In the genomic region with DNA sequence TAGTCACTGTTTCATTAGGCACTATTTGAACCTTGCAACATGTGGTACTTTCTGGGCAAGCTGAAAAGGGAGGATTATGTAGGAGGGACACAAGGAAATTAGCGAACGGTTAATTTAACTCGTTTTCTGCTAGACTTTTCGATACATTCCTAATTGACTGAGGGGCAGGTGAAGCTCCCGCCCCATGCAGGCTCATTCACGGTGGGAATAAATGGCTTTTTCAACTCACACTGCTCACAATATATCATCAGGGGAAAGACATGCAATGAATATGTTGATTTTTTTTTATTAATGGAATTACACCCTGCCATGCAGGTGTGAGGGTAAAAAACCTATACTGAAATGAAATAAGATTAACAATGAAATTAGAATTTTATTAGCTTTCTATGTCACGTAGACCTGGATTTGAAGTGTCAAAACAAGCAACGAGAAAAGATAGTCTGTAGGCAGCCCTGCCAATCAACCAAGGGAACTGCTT, we compare ENCODE assay signal across 15 mouse cellular contexts. TPM values are rescaled to one million over a fixed set of nuclear protein-coding genes. Genes with fewer than 3 reads are reported as not detected.
DNase-seq lines count a peak whose midpoint lies in the region; ATAC-seq and TF ChIP-seq lines count a peak whose summit lies in the region.
"Had no signal": no experiment of that assay in that cellular context is flagged by ENCODE, and none has a peak within 500 bp of the region (broad histone marks: within the 10 kb centered on the region; RNA-seq: fewer than 3 reads in every experiment).

No protein-coding gene starts in this region.

- 1% methylated on average over 8 of the region's 8 CpGs for WGBS in heart, embryonic 10.5 days
- WGBS in kidney, postnatal 0 days: 2% methylated on average over 8 of the region's 8 CpGs
- under 1% methylated on average over 8 of the region's 8 CpGs for WGBS in forebrain, embryonic 11.5 days

- no peak for TF ChIP-seq RAD21 in CH12.LX (IDR thresholded peaks at IDR 0.05; ENCODE audit: low read depth, low read length)

- H3K4me1 ChIP-seq in heart, embryonic 10.5 days: peaks cover 14% of the 10 kb centered on the region
- H3K4me1 ChIP-seq in kidney, postnatal 0 days (replicated peaks; ENCODE audit: insufficient read depth, low read length): no peaks in the 10 kb centered on the region
- peaks cover 2 to 4% of the 10 kb centered on the region in 2 experiments; a peak in 3 of 4 replicates for H3K4me1 ChIP-seq in CH12.LX (ENCODE audit: control insufficient read depth in 1 of 2, insufficient read depth in 2 of 2)
- peaks cover 26% of the 10 kb centered on the region for H3K4me1 ChIP-seq in forebrain, embryonic 11.5 days (replicated peaks; ENCODE audit: control insufficient read depth, insufficient read depth, low read length)

- H3K27ac ChIP-seq in heart, embryonic 10.5 days: no peak overlapping the region
- H3K27ac ChIP-seq in kidney, postnatal 0 days: no peak overlapping the region
- no peak overlapping the region for H3K27ac ChIP-seq in CH12.LX (ENCODE audit: insufficient read depth, low read depth)
- H3K27ac ChIP-seq in forebrain, embryonic 11.5 days (ENCODE audit: low read depth, low read length): peak overlapping the region; percentile 51

- in situ Hi-C loops in CH12.LX (cut with MboI; ENCODE audit: low pct_ligation_motif_present, low pct_unique_long_range_greater_than_20kb, low sequenced_read_pairs): no loop called here

- intact Hi-C loops in heart, postnatal 25 days (cut with DNase I): loop anchor here (5.0 kb wide), 1 partner anchor 122 kb away; no protein-coding TSS in a partner anchor

- no peak for DNase-seq in heart, embryonic 10.5 days (ENCODE audit: low spot score)
- no peak for DNase-seq in heart, postnatal 25 days (ENCODE audit: low spot score)
- no peak for DNase-seq in kidney, postnatal 0 days (ENCODE audit: low spot score)
- DNase-seq in kidney, postnatal 4 days: no peak
- DNase-seq in CH12.LX (ENCODE audit: extremely low read depth): no peak
- DNase-seq in forebrain, embryonic 11.5 days (ENCODE audit: low spot score): no peak
- DNase-seq in right cerebral cortex, postnatal 10 days (ENCODE audit: low spot score in 2 of 2): no peak
- DNase-seq: cerebellum, postnatal 36 days; liver, postnatal 0 days had no signal

- TF ChIP-seq POLR2A in CH12.LX (IDR thresholded peaks at IDR 0.05; ENCODE audit: low read depth, low read length): no peak

- H3K4me2 ChIP-seq in kidney, postnatal 0 days (ENCODE audit: low read length): peak overlapping the region; percentile 27; the same call in 1 of the 2 replicates
- H3K4me2 ChIP-seq in CH12.LX (ENCODE audit: insufficient read depth, low read depth, poor library complexity, severe bottlenecking): peak overlapping the region; percentile 89
- peak overlapping the region; percentile 47; the same call in 1 of the 2 replicates for H3K4me2 ChIP-seq in forebrain, embryonic 11.5 days (ENCODE audit: low read depth, low read length, severe bottlenecking)

- no peak for TF ChIP-seq EP300 in CH12.LX (IDR thresholded peaks at IDR 0.05; ENCODE audit: low read length)

- peaks cover 98% of the 10 kb centered on the region for H3K27me3 ChIP-seq in heart, embryonic 10.5 days (ENCODE audit: insufficient read depth, poor library complexity, severe bottlenecking)
- H3K27me3 ChIP-seq in kidney, postnatal 0 days (ENCODE audit: insufficient read depth, low read length): peaks cover 74% of the 10 kb centered on the region
- no peaks in the 10 kb centered on the region for H3K27me3 ChIP-seq in CH12.LX (replicated peaks)
- H3K27me3 ChIP-seq in forebrain, embryonic 11.5 days (ENCODE audit: control insufficient read depth, insufficient read depth, low read length): peaks cover 86% of the 10 kb centered on the region

- H3K4me3 ChIP-seq in heart, embryonic 10.5 days: 0 out of 2 replicates have a peak overlapping the region, but pooled peaks have one; percentile 31
- no peak overlapping the region for H3K4me3 ChIP-seq in kidney, postnatal 0 days (replicated peaks; ENCODE audit: low read depth, low read length)
- no peak overlapping the region for H3K4me3 ChIP-seq in CH12.LX (replicated peaks in 1 of 3; ENCODE audit: low read depth in 2 of 3, low read length in 2 of 3, poor library complexity in 1 of 3)
- peak overlapping the region; percentile 5; the same call in 1 of the 2 replicates for H3K4me3 ChIP-seq in forebrain, embryonic 11.5 days (ENCODE audit: low read depth, low read length)

- H3K9ac ChIP-seq in kidney, postnatal 0 days (ENCODE audit: low read depth, low read length): no peak overlapping the region
- no peak overlapping the region for H3K9ac ChIP-seq in CH12.LX (ENCODE audit: insufficient read depth, low read depth)
- no peak overlapping the region; the same call in 1 of the 2 replicates for H3K9ac ChIP-seq in forebrain, embryonic 11.5 days (ENCODE audit: low read length)
- H3K9ac ChIP-seq: liver, postnatal 0 days had no signal

- TF ChIP-seq CTCF in kidney, postnatal 0 days (IDR thresholded peaks at IDR 0.05; ENCODE audit: low read depth): no peak
- TF ChIP-seq CTCF in CH12.LX (conservative IDR thresholded peaks at IDR 0.05 in 1 of 2, IDR thresholded peaks at IDR 0.05 in 1 of 2; ENCODE audit: low read depth in 2 of 2, low read length in 2 of 2): no peak

- H3K36me3 ChIP-seq in heart, embryonic 10.5 days: no peaks in the 10 kb centered on the region
- no peaks in the 10 kb centered on the region for H3K36me3 ChIP-seq in kidney, postnatal 0 days (ENCODE audit: insufficient read depth, low read length)
- H3K36me3 ChIP-seq in CH12.LX (replicated peaks in 1 of 2; ENCODE audit: control insufficient read depth in 1 of 2, insufficient read depth in 1 of 2, low read length in 1 of 2): no peaks in the 10 kb centered on the region
- H3K36me3 ChIP-seq in forebrain, embryonic 11.5 days (ENCODE audit: control insufficient read depth, insufficient read depth, low read length): no peaks in the 10 kb centered on the region

- H3K79me2 ChIP-seq in CH12.LX (replicated peaks; ENCODE audit: control insufficient read depth, extremely low read depth, insufficient read depth, poor library complexity, severe bottlenecking): no peaks in the 10 kb centered on the region

- no peaks in the 10 kb centered on the region for H3K9me3 ChIP-seq in heart, embryonic 10.5 days
- no peaks in the 10 kb centered on the region for H3K9me3 ChIP-seq in kidney, postnatal 0 days (replicated peaks; ENCODE audit: low read length)
- H3K9me3 ChIP-seq in CH12.LX (replicated peaks; ENCODE audit: low read length): no peaks in the 10 kb centered on the region
- H3K9me3 ChIP-seq in forebrain, embryonic 11.5 days (ENCODE audit: control insufficient read depth, low read length): no peaks in the 10 kb centered on the region

- no peak for ATAC-seq in kidney, postnatal 0 days (replicated peaks; ENCODE audit: low FRiP score, low read depth)
- peak; percentile 25; the same call in 1 of the 2 replicates for ATAC-seq in forebrain, embryonic 11.5 days (replicated peaks; ENCODE audit: low FRiP score)
- ATAC-seq in inflammation-experienced regulatory T-cells, adult 6 months: no peak
- ATAC-seq: intestine, postnatal 0 days; liver, postnatal 0 days had no signal

- dilution Hi-C loops in CH12.LX (cut with MboI; ENCODE audit: extremely low pct_ligation_motif_present, extremely low pct_unique_long_range_greater_than_20kb, low sequenced_read_pairs): no loop called here

TF ChIP-seq in CH12.LX, 34 proteins besides CTCF, POLR2A, EP300 and RAD21:
- TF ChIP-seq USF1 (IDR thresholded peaks at IDR 0.05; ENCODE audit: low read depth, low read length): no peak
- no peak for TF ChIP-seq NRF1 (IDR thresholded peaks at IDR 0.05; ENCODE audit: low read depth, low read length)

RNA-seq across cellular contexts. Expression of gene Gsx2, which starts 9.0 kb away (rescaled TPM):
- polyA plus RNA-seq in heart, embryonic 10.5 days (2016; fragmentation: Nextera tagmentation; extraction: Ambion mirVana): not detected in 2 replicates
- total RNA-seq in heart, postnatal 25 days (2021): not detected
- polyA plus RNA-seq in kidney, postnatal 0 days (2015; fragmentation: Nextera tagmentation; extraction: Ambion mirVana): not detected in 2 replicates
- total RNA-seq in CH12.LX (2012; rRNA removed) (not detected in 2 replicates), CH12.LX (2014; rRNA removed) (not detected in 2 replicates)
- not detected in 2 replicates for polyA plus RNA-seq in CH12.LX (2012; ENCODE audit: insufficient read length, low read depth)
- 20.1 and 23.1 TPM in 2 replicates for polyA plus RNA-seq in forebrain, embryonic 11.5 days (2014; fragmentation: Nextera tagmentation; extraction: Ambion mirVana)
- not detected for polyA plus RNA-seq in inflammation-experienced regulatory T-cells, adult 6 months (2017; shearing (Covaris generic))
- total RNA-seq: gastrocnemius, postnatal 4 days had no signal
- polyA plus RNA-seq: C2C12; intestine, postnatal 0 days; liver, postnatal 0 days; small intestine, adult 2 months; testis, adult 2 months had no signal

RNA-seq across cellular contexts. Expression of gene Chic2, which starts 39.9 kb away (rescaled TPM):
- 24.5 and 37.8 TPM in 2 replicates for polyA plus RNA-seq in heart, embryonic 10.5 days (2016; fragmentation: Nextera tagmentation; extraction: Ambion mirVana)
- total RNA-seq in heart, postnatal 25 days (2021): 10 to 100 TPM; 20.5 to 23.2 TPM
- 43.3 and 51.3 TPM in 2 replicates for polyA plus RNA-seq in kidney, postnatal 0 days (2015; fragmentation: Nextera tagmentation; extraction: Ambion mirVana)
- 28.2 and 30.0 TPM in 2 replicates for total RNA-seq in CH12.LX (2012; rRNA removed)
- total RNA-seq in CH12.LX (2014; rRNA removed): 41.6 and 54.5 TPM in 2 replicates
- polyA plus RNA-seq in CH12.LX (2012; ENCODE audit: insufficient read length, low read depth): 40.8 and 46.5 TPM in 2 replicates
- polyA plus RNA-seq in forebrain, embryonic 11.5 days (2014; fragmentation: Nextera tagmentation; extraction: Ambion mirVana): 42.3 and 53.9 TPM in 2 replicates
- polyA plus RNA-seq in inflammation-experienced regulatory T-cells, adult 6 months (2017; shearing (Covaris generic)): 10 to 100 TPM in 1 of 3 experiments, 1 to 10 TPM in 2; 5.5 to 11.5 (median 9.3) TPM

Comparison
In these comparisons a context has a peak if more than half of its experiments do, and no peak if none do; other contexts are left out.
1. H3K4me3 ChIP-seq: peak in heart, embryonic 10.5 days (single experiment) and forebrain, embryonic 11.5 days (single experiment); none in kidney, postnatal 0 days (single experiment) and CH12.LX (0 of 3).
2. H3K4me2 ChIP-seq: peak in every context shown above with its lines; median percentile 89 in CH12.LX; 47 in forebrain, embryonic 11.5 days; 27 in kidney, postnatal 0 days.
3. RNA of gene Gsx2, which starts 9.0 kb away (polyA plus RNA-seq): 20.1 to 23.1 TPM in forebrain, embryonic 11.5 days; not detected in heart, embryonic 10.5 days, not detected in kidney, postnatal 0 days, not detected in CH12.LX and not detected in inflammation-experienced regulatory T-cells, adult 6 months; every median in the first group is over 10 times any median in the second.